Mouse (Mus musculus) megakaryocyte, embryonic 14.5 days (primary cell): Measurements from ENCODE around the gene Zmynd12. TPM values are rescaled to one million over a fixed set of nuclear protein-coding genes. Genes with fewer than 3 reads are reported as not detected.

Experiments used
- H3K27me3 ChIP-seq: replicated peaks from 2 replicates; pipeline ENCODE3; 2012; ENCODE audit warnings: inconsistent platforms
- H3K36me3 ChIP-seq: replicated peaks from 2 replicates; pipeline ENCODE3; 2012; ENCODE audit warnings: low read length, inconsistent platforms, mixed read lengths
- H3K4me1 ChIP-seq: 2 replicates; pipeline ENCODE4 v1.6.1; 2012; ENCODE audit warnings: inconsistent platforms
- H3K4me3 ChIP-seq: replicated peaks from 2 replicates; pipeline ENCODE3; 2012; ENCODE audit warnings: moderate library complexity, mild to moderate bottlenecking, inconsistent platforms
- H3K9me3 ChIP-seq: 2 replicates; pipeline ENCODE4 v1.6.1; 2012; ENCODE audit warnings: inconsistent platforms
- FLI1 ChIP-seq: IDR thresholded peaks from 2 replicates; pipeline ENCODE4 v1.6.1; 2012; ENCODE audit warnings: low read length, inconsistent platforms, mixed read lengths
- GATA1 ChIP-seq: IDR thresholded peaks from 3 replicates; pipeline ENCODE4 v1.6.1; 2012; ENCODE audit warnings: mixed read lengths, low read length, inconsistent platforms, borderline replicate concordance
- polyA plus RNA-seq: library from polyadenylated mRNA; stranded (reverse); fragments of >175 nt; gene quantifications from 2 replicates; pipeline ENCODE4 v1.2.3, GENCODE M21; 2012; ENCODE audit warnings: low replicate concordance; ENCODE audit not compliant: insufficient read depth

The Zmynd12 gene
- polyA plus RNA-seq, 1 experiment: not detected

DNA sequence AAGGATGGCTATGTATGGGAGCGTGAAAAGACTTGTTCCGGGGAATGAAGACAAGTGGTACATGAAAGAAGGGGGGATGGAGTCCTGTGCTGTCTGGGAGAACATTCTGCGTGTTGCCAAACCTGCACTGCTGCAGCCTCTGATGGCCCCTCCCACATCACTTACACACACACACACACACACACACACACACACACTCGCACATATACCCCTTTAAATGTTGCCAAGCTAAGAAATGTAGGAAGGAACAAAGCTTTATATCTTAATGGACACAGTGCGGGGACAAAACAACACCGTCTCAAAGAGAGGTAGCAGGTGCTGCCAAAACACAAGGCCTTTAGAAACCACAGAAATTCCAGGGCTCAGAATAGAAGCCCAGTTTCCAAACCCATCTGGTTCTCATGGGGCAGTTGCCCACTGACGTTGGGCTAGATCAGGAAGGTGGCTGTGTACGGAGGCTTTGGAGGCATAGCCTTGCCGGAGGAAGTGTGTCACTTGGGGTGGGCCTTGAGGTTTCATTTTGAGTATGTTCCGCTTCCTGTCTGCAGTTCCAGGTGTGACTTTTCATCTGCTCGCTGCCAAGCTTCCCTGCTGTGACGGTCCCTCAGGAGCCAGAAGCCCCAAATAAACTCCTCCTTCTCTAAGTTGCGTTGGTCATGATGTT lies 41.3 kb downstream of the Zmynd12 start:
- TF ChIP-seq FLI1 (no peak), GATA1 (no peak)
- Histone ChIP-seq H3K4me3 (no peak overlapping the region), H3K9me3 (peaks cover 5% of the 10 kb centered on the region), H3K36me3 (no peaks in the 10 kb centered on the region), H3K4me1 (peaks cover 16% of the 10 kb centered on the region), H3K27me3 (peaks cover 90% of the 10 kb centered on the region)

DNA sequence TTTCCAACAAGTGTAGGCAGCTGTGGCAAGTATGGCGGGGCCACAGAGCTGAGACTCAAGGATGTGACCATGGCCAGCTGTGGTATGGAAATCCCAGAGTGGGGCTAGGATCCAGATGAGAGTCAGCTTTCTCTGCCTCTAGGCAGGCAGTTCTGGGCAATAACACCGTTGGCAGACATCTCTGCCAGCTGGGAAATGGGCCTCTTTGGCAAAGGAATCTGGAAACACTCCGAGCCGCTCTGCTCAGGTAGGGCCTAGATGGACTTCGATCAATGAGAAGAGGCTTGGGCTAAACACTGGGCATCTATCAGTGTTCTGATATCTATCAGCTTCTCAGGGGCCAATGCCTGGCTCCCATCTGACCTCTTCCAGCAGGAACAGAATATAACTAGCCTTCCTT lies 43.2 kb downstream of the Zmynd12 start:
- Histone ChIP-seq H3K9me3 (no peaks in the 10 kb centered on the region), H3K4me1 (peaks cover 16% of the 10 kb centered on the region), H3K36me3 (no peaks in the 10 kb centered on the region), H3K4me3 (no peak overlapping the region), H3K27me3 (peaks cover 89% of the 10 kb centered on the region)
- TF ChIP-seq FLI1 (no peak), GATA1 (no peak)

DNA sequence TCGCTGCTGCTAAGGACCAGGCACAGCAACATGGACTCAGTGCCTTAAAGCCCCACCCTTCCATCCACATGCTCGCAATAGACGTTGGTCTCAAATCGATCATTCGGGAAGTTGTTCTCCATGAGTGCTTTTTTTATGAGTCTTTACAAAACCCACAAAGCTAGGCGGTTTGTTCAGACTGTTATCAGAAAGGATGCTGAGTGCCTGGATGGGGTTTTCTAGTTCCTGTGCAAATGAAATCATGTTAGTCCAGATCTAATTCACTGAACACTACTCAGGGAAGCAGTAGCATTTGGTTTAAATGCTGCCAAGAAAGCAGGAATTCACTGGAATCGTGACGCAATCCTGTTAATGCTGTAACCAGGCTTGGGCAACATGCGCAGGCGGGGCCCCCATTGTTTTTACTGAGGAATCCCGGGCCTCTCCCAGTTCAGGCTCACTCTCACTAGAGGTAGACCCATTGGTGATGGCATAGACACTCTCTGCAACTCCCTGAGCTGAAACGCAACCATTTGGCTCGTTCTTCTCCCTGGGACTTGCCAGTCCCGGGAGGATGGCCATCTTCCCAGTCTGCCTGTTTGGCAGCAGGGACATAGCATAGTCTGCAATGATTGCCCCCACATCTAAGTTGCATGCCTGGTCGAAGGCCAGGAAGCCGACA lies 45.2 kb downstream of the Zmynd12 start:
- TF ChIP-seq GATA1 (no peak), FLI1 (no peak)
- Histone ChIP-seq H3K36me3 (no peaks in the 10 kb centered on the region), H3K4me1 (peaks cover 16% of the 10 kb centered on the region), H3K27me3 (peaks cover 91% of the 10 kb centered on the region), H3K9me3 (no peaks in the 10 kb centered on the region), H3K4me3 (peak overlapping the region; percentile 67)

DNA sequence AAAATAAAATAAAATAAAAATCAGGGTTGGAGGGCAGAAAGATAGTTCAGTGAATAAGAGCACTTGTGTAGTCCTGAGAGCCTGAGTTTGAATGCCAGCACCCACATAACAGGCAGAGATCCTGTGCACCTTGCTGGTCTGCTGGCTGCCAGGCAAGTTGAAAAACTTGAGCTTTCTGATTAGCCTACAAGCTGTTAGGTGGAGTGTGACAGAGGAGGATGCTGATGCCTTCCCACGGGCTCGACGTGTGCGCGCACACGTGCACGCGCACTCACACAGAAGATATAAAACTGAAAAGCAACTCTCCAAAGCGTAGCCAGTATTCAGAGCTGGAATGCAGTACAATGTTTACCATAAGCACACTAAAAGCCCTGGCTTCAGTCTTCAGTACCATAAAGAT lies 49.9 kb downstream of the Zmynd12 start:
- H3K9me3 ChIP-seq: no peaks in the 10 kb centered on the region
- peaks cover 84% of the 10 kb centered on the region for H3K27me3 ChIP-seq
- peaks cover 11% of the 10 kb centered on the region for H3K4me1 ChIP-seq
- no peaks in the 10 kb centered on the region for H3K36me3 ChIP-seq
- no peak for TF ChIP-seq FLI1
- no peak for TF ChIP-seq GATA1
- no peak overlapping the region for H3K4me3 ChIP-seq

DNA sequence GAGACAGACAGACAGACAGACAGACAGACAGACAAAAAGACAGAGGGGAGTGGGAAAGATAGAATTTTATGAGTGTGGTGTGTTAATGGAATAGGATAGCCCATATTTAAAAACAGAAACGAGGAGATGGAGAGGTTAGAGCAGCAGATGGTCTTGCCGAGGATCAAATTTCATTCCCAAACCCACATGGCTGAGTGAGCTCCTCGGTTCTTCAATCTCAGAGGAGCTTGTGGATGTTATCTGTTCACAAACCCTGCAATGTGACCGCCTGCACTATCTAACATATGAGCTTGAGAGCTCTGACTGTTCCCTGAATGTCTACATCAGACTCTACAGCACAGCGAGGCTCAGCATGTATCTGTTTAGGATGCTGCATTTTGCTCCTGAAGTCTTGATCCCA lies 50.5 kb downstream of the Zmynd12 start:
- no peaks in the 10 kb centered on the region for H3K9me3 ChIP-seq
- TF ChIP-seq FLI1 (no peak), GATA1 (no peak)
- peaks cover 4% of the 10 kb centered on the region for H3K4me1 ChIP-seq
- no peaks in the 10 kb centered on the region for H3K36me3 ChIP-seq
- no peak overlapping the region for H3K4me3 ChIP-seq
- peaks cover 85% of the 10 kb centered on the region for H3K27me3 ChIP-seq

DNA sequence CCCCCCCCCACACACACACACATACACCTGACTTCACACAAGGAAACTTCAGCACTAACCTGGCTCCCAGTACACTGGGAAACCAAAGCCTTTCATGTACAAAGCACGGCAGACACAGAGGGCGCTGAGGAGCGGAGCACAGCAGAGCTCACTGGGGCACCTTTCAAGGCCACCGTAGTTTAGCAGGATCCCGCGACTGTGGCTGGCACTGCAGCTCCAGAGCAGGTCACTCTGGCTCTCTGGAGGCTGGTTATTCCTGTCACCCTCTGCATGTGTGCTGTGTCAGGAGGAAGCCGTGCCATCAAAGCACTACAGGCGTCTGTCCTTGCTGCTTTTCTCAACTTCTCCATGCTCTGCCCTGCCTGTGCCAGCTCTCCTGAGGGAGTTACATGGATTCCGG lies 60.4 kb downstream of the Zmynd12 start:
- Histone ChIP-seq H3K4me1 (no peaks in the 10 kb centered on the region), H3K9me3 (0 out of 2 replicates have a peak, but pooled peaks cover 5% of the 10 kb centered on the region), H3K27me3 (peaks cover 78% of the 10 kb centered on the region), H3K36me3 (no peaks in the 10 kb centered on the region), H3K4me3 (no peak overlapping the region)
- TF ChIP-seq GATA1 (no peak), FLI1 (no peak)

DNA sequence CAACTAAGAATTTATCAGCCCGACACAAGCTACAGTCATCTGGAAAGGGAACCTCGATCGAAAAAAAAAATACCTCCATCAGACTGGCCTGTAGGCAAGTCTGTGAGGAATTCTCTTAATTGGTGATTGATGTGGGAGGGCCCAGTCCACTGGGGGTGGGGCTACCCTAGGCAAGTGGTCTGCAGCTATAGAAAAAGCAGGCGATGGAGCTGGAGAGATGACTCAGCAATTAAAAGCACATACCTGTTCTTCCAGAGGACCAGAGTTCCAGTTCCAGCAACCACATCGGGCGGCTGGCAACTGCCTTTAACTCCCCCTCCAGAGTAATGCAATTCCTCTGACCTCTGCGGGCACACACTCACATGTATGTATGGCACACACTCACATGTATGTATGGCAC lies 62.3 kb downstream of the Zmynd12 start:
- Histone ChIP-seq H3K36me3 (no peaks in the 10 kb centered on the region), H3K4me1 (no peaks in the 10 kb centered on the region), H3K4me3 (no peak overlapping the region), H3K27me3 (peaks cover 80% of the 10 kb centered on the region), H3K9me3 (0 out of 2 replicates have a peak, but pooled peaks cover 5% of the 10 kb centered on the region)
- TF ChIP-seq FLI1 (no peak), GATA1 (no peak)

DNA sequence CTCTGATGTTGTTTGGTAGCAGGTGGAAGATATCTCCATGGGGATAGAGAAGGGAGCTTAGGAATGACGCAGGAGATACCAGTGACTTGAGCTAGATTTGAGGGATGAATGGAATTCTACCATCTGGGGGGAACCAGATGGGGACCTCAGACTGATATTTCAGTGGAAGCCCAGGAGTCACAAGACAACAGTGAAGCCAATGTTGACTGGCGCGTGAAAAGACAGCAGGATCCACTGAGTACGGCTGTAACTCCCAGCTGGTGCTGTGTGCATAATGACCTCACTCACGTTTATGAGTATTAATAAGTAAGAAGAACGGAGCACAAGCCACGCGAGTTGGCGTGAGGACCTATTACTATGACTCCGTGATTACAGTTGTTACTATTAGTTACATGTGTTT lies 67.1 kb downstream of the Zmynd12 start:
- TF ChIP-seq GATA1: no peak
- TF ChIP-seq FLI1: no peak
- H3K9me3 ChIP-seq: peaks cover 20% of the 10 kb centered on the region
- H3K36me3 ChIP-seq: no peaks in the 10 kb centered on the region
- peaks cover 80% of the 10 kb centered on the region for H3K27me3 ChIP-seq
- H3K4me3 ChIP-seq: no peak overlapping the region
- H3K4me1 ChIP-seq: peaks cover 12% of the 10 kb centered on the region

DNA sequence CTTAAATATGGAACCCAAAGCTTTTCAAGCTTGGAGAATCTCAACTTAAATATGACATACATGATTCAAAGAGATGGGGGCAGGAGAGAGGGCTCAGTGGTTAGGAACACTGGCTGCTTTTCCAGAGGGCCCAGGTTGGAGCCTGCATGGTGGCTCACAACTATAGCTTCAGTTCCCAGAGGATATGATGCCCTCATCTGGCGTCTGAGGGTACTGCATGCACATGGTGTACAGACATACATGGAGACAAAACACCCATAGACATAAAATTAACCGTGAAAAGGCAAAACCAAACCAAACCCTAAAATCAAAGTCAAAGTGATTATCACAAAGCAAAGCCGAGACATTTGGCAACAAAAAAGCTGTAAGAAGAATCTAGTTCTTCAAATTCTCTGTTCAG lies 68.2 kb downstream of the Zmynd12 start:
- TF ChIP-seq FLI1: no peak
- Histone ChIP-seq H3K4me1 (peaks cover 12% of the 10 kb centered on the region), H3K27me3 (peaks cover 81% of the 10 kb centered on the region), H3K4me3 (no peak overlapping the region), H3K9me3 (peaks cover 20% of the 10 kb centered on the region), H3K36me3 (no peaks in the 10 kb centered on the region)

DNA sequence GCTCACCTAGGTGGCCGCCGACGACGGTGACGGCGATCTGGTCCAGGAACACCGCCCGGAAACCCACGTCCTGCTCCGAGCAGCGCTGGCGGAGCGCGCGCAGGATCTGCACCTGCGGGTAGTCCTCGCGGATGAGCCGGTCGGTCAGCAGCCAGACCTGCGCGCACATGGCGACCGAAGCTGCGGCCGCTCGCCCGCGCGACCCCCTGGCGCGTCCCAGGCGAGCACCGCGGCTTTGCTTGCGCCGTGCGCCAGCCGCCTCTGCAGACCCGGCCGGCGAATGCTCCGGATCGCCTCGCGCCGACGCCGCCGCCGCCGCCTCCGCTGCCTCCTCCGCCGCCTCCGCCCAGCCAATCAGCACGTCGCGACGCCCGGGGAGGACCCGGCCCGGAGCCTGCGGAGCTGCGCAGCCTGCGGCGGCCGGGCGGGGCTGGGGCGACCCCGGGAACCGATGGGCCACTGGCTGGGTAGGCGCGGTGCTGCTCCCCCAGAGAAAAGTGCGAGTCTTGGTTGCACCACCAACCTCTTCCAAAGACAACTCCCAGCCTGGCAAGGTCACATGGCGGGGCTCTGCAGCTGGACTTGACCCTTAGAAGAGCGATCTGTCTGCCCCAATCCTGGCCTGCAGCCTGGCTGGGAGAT lies 69.8 kb downstream of the Zmynd12 start, which contains the start of gene Rimkla:
TSS of gene Rimkla (minus strand) at position 338 of the 642 bp plus-strand sequence.
- peaks cover 12% of the 10 kb centered on the region for H3K4me1 ChIP-seq
- no peaks in the 10 kb centered on the region for H3K36me3 ChIP-seq
- H3K4me3 ChIP-seq: peak within 1 kb of the TSS; percentile 91
- TF ChIP-seq FLI1 (no peak), GATA1 (no peak)
- H3K27me3 ChIP-seq: peaks cover 87% of the 10 kb centered on the region
- peaks cover 20% of the 10 kb centered on the region for H3K9me3 ChIP-seq
